Mouse (Mus musculus): Measurements from ENCODE around the gene Cacna2d3.

Gene Cacna2d3

DNA sequence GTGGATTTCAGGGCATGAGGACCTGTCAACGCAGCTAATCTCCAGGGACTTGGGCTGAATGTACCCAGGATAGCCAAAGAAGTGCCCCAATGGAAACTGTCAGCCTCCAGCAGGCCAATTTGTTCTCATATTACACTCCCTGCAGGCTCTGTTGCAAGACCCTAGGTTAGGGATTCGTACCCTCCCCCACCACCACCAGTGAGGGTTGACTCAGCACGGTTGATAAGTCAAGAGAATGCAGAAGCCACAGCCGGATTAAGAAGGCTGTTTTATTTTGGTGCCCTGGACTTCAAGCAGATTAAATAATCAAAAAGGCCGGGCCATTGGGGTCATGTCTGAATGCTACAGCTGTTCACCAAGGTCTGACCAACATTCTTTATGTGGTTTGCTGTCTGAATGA lies 703.8 kb downstream of the Cacna2d3 start, which contains the start of gene Lrtm1:
Gene Lrtm1 (plus strand): TSS at position 326 of the 400 bp plus-strand sequence.
- no peak for TF ChIP-seq POU5F1 (IDR thresholded peaks at IDR 0.05; ENCODE audit: borderline replicate concordance, low read length)
- no peak for TF ChIP-seq NANOG (IDR thresholded peaks at IDR 0.05; ENCODE audit: borderline replicate concordance, low read length)
- no peak for TF ChIP-seq CTCF (conservative IDR thresholded peaks at IDR 0.05; ENCODE audit: low read length)

DNA sequence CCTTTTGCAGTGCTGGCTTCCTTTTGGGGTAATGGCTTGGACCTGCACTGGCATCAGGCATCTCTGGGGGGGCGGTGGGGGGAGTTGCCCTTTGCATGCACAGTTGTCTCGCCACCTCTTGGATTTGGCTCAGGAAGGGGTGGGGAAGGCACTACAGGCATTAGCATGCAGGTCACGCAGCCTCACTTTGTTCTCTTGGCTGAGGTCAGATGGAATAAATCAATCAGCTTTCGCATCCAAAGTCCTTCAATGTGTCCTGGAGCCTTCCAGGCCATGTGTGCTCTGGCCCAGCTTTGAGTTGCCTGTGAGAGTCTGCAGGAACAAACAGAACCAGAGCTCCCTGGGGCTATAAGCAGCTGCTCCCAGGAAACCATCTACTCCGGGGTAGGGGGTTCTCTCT lies 705.8 kb downstream of the Cacna2d3 start:
- TF ChIP-seq POU5F1 (IDR thresholded peaks at IDR 0.05; ENCODE audit: borderline replicate concordance, low read length), result no peak
- TF ChIP-seq NANOG (IDR thresholded peaks at IDR 0.05; ENCODE audit: borderline replicate concordance, low read length), result no peak
- no peak for TF ChIP-seq CTCF (conservative IDR thresholded peaks at IDR 0.05; ENCODE audit: low read length)
- Histone ChIP-seq H3K9me3 (ENCODE audit: low read length) (no peaks in the 10 kb centered on the region), H3K27me3 (ENCODE audit: insufficient read depth, low read length) (no peaks in the 10 kb centered on the region), H3K4me1 (replicated peaks; ENCODE audit: low read depth, low read length) (peaks cover 10% of the 10 kb centered on the region), H3K36me3 (ENCODE audit: insufficient read depth, low read length) (no peaks in the 10 kb centered on the region), H3K4me3 (replicated peaks; ENCODE audit: low read length) (no peak overlapping the region)

More for the DNA sequence above, 703.8 kb downstream of the Cacna2d3 start, which contains the start of gene Lrtm1:
- no peaks in the 10 kb centered on the region for H3K9me3 ChIP-seq (ENCODE audit: low read length)
- H3K36me3 ChIP-seq (ENCODE audit: insufficient read depth, low read length), result no peaks in the 10 kb centered on the region
- peaks cover 10% of the 10 kb centered on the region for H3K4me1 ChIP-seq (replicated peaks; ENCODE audit: low read depth, low read length)
- no peaks in the 10 kb centered on the region for H3K27me3 ChIP-seq (ENCODE audit: insufficient read depth, low read length)
- H3K4me3 ChIP-seq (replicated peaks; ENCODE audit: low read length), result no peak within 1 kb of the TSS

DNA sequence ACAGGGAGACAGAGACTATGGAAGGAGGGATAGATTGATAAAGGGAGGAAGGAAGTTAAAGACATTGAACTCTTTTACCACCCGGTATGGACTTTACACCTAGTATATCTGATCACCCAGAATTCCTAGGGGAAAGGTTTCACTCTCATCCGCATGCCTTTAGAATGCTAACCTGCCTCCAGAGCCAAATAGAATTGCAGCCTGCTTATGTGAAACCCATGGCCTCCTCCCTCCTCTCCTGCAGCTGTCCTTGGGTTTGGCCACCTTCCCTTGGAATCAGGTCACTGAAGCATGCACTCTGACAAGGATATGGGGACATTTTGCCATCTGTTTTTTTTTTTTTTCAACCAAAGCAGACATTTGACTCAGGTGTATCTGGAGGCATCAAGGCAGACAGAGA lies 707.0 kb downstream of the Cacna2d3 start:
- TF ChIP-seq POU5F1 (IDR thresholded peaks at IDR 0.05; ENCODE audit: borderline replicate concordance, low read length), result no peak
- TF ChIP-seq NANOG (IDR thresholded peaks at IDR 0.05; ENCODE audit: borderline replicate concordance, low read length), result no peak

DNA sequence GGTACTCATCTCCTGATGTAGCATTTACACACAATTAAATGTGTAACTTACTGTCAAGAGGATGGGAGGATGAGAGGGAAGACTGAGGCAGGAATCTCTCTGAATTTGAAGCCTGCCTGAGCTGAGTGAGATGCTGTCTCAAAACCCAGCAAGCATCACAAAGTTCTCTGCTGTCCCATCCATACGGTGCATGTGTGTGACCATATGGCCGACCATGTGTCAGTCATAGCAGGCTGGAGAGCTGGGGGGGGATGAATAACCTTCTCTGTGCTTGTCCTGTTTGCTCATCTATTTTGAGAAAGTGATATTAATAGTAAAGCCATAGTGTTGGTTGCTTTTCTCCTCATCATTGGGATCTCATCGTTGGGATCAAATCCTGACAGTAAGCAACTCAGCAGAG lies 708.5 kb downstream of the Cacna2d3 start:
- Histone ChIP-seq H3K36me3 (ENCODE audit: insufficient read depth, low read length) (no peaks in the 10 kb centered on the region), H3K27me3 (ENCODE audit: insufficient read depth, low read length) (no peaks in the 10 kb centered on the region), H3K4me1 (replicated peaks; ENCODE audit: low read depth, low read length) (peaks cover 10% of the 10 kb centered on the region), H3K9me3 (ENCODE audit: low read length) (no peaks in the 10 kb centered on the region), H3K4me3 (replicated peaks; ENCODE audit: low read length) (no peak overlapping the region)
- TF ChIP-seq NANOG (IDR thresholded peaks at IDR 0.05; ENCODE audit: borderline replicate concordance, low read length) (no peak), CTCF (conservative IDR thresholded peaks at IDR 0.05; ENCODE audit: low read length) (no peak), POU5F1 (IDR thresholded peaks at IDR 0.05; ENCODE audit: borderline replicate concordance, low read length) (no peak)

More for the DNA sequence above, 707.0 kb downstream of the Cacna2d3 start:
- Histone ChIP-seq H3K4me3 (replicated peaks; ENCODE audit: low read length) (no peak overlapping the region), H3K27me3 (ENCODE audit: insufficient read depth, low read length) (no peaks in the 10 kb centered on the region), H3K36me3 (ENCODE audit: insufficient read depth, low read length) (no peaks in the 10 kb centered on the region), H3K4me1 (replicated peaks; ENCODE audit: low read depth, low read length) (peaks cover 10% of the 10 kb centered on the region), H3K9me3 (ENCODE audit: low read length) (no peaks in the 10 kb centered on the region)

DNA sequence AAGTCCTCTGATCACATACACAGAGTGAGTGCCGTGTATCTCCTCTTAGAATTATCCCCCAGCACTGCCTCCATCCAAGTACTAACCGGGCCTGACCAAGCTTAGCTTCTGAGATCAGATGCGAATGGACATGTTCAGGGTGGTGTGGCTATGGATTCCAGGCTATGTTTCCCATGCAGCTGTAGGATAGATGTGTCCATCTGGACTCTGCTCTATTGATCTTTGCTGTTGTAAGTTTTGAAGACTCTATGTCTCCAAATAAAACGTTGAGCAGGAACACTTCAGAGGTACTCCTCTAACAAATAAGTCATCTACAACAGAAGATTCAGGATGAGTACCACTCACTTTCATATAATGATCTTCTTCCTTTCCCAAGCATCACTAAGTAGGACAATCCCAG lies 712.0 kb downstream of the Cacna2d3 start:
- no peaks in the 10 kb centered on the region for H3K36me3 ChIP-seq (ENCODE audit: insufficient read depth, low read length)
- H3K4me1 ChIP-seq (replicated peaks; ENCODE audit: low read depth, low read length), result no peaks in the 10 kb centered on the region
- no peak overlapping the region for H3K4me3 ChIP-seq (replicated peaks; ENCODE audit: low read length)
- TF ChIP-seq POU5F1 (IDR thresholded peaks at IDR 0.05; ENCODE audit: borderline replicate concordance, low read length), result no peak
- no peak for TF ChIP-seq CTCF (conservative IDR thresholded peaks at IDR 0.05; ENCODE audit: low read length)
- TF ChIP-seq NANOG (IDR thresholded peaks at IDR 0.05; ENCODE audit: borderline replicate concordance, low read length), result no peak
- no peaks in the 10 kb centered on the region for H3K27me3 ChIP-seq (ENCODE audit: insufficient read depth, low read length)
- no peaks in the 10 kb centered on the region for H3K9me3 ChIP-seq (ENCODE audit: low read length)

DNA sequence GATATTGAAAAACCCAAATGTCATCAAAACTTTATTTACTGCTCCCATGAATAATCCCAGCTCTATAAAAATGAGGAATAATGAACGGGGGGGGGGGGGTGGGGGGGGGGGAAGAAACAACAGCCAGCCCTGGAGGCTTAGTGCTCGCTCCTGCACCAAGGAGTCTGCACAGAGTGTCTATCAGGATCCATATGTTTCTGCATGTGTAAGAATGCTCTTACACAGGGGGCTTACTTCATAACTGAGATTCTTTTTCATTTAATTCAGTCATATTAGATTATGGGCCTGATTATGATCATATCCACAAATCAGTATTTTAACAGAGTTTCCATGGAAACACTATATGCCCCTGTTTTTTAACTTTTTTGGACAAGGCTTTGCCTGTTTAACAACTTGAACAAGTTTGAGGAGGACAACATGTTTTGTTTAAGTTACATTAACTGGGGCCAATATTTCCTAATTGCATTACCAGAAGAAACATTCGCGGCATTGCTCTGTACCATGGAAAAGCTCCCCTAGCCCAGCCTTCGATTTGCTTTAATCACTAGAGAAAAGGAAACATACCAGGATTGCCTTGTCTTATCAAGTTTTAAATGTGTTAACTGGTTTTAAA lies 716.3 kb downstream of the Cacna2d3 start:
- no peak overlapping the region for H3K4me3 ChIP-seq (replicated peaks; ENCODE audit: low read length)
- H3K27me3 ChIP-seq (ENCODE audit: insufficient read depth, low read length), result no peaks in the 10 kb centered on the region
- H3K36me3 ChIP-seq (ENCODE audit: insufficient read depth, low read length), result no peaks in the 10 kb centered on the region
- no peak for TF ChIP-seq CTCF (conservative IDR thresholded peaks at IDR 0.05; ENCODE audit: low read length)
- no peak for TF ChIP-seq NANOG (IDR thresholded peaks at IDR 0.05; ENCODE audit: borderline replicate concordance, low read length)
- no peak for TF ChIP-seq POU5F1 (IDR thresholded peaks at IDR 0.05; ENCODE audit: borderline replicate concordance, low read length)
- no peaks in the 10 kb centered on the region for H3K4me1 ChIP-seq (replicated peaks; ENCODE audit: low read depth, low read length)
- no peaks in the 10 kb centered on the region for H3K9me3 ChIP-seq (ENCODE audit: low read length)

DNA sequence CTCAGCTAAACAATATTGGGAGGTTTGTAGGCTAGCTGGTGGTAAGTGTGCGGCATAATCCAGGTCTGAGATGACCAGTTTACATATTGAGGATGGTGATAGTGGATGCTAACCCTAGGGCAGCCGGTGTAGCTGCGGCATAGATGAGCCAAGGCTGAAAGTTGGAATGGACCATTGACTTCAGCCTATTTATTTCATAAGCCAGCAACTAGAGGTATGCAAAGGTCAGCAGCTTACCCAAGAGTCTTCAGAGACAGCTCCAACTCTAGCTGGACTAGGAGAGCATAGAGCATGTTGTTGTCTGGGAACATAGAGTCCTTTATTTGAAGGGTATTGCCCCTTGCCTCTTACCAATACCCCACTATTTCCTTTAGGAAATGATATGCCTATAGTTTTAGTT lies 725.1 kb downstream of the Cacna2d3 start:
- no peak overlapping the region for H3K4me3 ChIP-seq (replicated peaks; ENCODE audit: low read length)
- no peaks in the 10 kb centered on the region for H3K4me1 ChIP-seq (replicated peaks; ENCODE audit: low read depth, low read length)
- H3K9me3 ChIP-seq (ENCODE audit: low read length), result no peaks in the 10 kb centered on the region
- no peaks in the 10 kb centered on the region for H3K27me3 ChIP-seq (ENCODE audit: insufficient read depth, low read length)
- H3K36me3 ChIP-seq (ENCODE audit: insufficient read depth, low read length), result no peaks in the 10 kb centered on the region
- TF ChIP-seq CTCF (conservative IDR thresholded peaks at IDR 0.05; ENCODE audit: low read length), result no peak
- no peak for TF ChIP-seq NANOG (IDR thresholded peaks at IDR 0.05; ENCODE audit: borderline replicate concordance, low read length)
- TF ChIP-seq POU5F1 (IDR thresholded peaks at IDR 0.05; ENCODE audit: borderline replicate concordance, low read length), result no peak

DNA sequence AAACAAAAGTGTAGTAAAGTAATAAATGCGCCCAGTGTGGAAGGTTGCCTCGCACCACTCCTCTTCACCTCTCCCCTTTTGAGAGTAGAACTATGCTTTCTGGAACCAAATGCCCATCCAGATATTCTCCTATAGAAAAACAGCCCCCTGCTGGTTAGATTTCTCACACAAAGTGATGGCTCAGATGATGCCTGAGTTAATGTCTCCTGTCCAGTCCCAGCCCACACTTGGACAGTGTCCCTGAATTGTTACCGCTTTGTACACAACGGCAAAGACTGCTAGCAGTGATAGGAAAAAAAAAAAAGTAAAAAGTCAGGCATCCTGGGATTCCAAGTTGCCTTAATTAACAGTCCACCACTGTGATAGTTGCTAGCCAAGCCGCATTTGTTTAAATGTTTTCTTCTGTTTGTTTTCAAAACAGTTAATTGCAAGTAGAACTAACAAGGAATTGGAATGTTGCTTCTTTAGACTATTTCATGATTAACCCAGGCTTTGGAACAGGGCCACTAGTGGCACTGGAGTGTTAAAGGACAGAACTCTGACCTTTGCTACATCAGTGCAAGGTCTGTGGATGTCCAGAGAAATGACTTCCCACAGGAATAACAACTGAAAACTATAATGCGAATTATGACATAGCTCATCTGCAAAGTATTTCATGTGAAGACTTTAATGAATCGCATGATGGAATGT lies 733.3 kb downstream of the Cacna2d3 start:
- H3K36me3 ChIP-seq (ENCODE audit: insufficient read depth, low read length), result no peaks in the 10 kb centered on the region
- TF ChIP-seq CTCF (conservative IDR thresholded peaks at IDR 0.05; ENCODE audit: low read length) (no peak), NANOG (IDR thresholded peaks at IDR 0.05; ENCODE audit: borderline replicate concordance, low read length) (no peak), POU5F1 (IDR thresholded peaks at IDR 0.05; ENCODE audit: borderline replicate concordance, low read length) (no peak)
- no peaks in the 10 kb centered on the region for H3K27me3 ChIP-seq (ENCODE audit: insufficient read depth, low read length)
- H3K9me3 ChIP-seq (ENCODE audit: low read length), result no peaks in the 10 kb centered on the region
- H3K4me1 ChIP-seq (replicated peaks; ENCODE audit: low read depth, low read length), result no peaks in the 10 kb centered on the region
- H3K4me3 ChIP-seq (replicated peaks; ENCODE audit: low read length), result no peak overlapping the region

Measured in E14TG2a.4 (cell line).